Mouse (Mus musculus) cortical plate, adult 2 months (tissue): ENCODE data around the gene Map3k5.

Source experiments
- CTCF ChIP-seq: fragments of 200-500 bp; IDR thresholded peaks from 2 replicates; pipeline ENCODE4 v1.5.1; 2011; ENCODE audit warnings: mild to moderate bottlenecking, control low read depth, low read length; ENCODE audit not compliant: insufficient read depth; ENCODE audit errors: extremely low read depth
- POLR2A ChIP-seq: fragments of 200-500 bp; IDR thresholded peaks from 2 replicates; pipeline ENCODE4 v1.6.1; 2011; ENCODE audit warnings: mild to moderate bottlenecking, low read length, control low read depth; ENCODE audit not compliant: insufficient read depth; ENCODE audit errors: extremely low read depth

- no peak for TF ChIP-seq CTCF
- no peak for TF ChIP-seq POLR2A
Observed at GRCm38 (mm10) chr10:20090171-20090570, 155.9 kb downstream of the Map3k5 start.
